Mouse (Mus musculus): ENCODE measurements at regions not wholly inside any gene's neighbourhood (a gene's known extent, or its start where the extent isn't known, plus 50 kb on each side); places are given as distances from the start of the nearest gene placed in this dataset.
"Not testable (repeated sequence)": the region's sequence is repeated elsewhere in the genome, so short reads cannot be mapped to it uniquely, and the experiment has no call there.

GRCm38 (mm10) chr12:21784403-21784802 lies 367.0 kb upstream of the Ywhaq start:
- peak; percentile 91 for ATAC-seq
- H3K27ac ChIP-seq; H3K9me3 ChIP-seq (replicated peaks); H3K4me1 ChIP-seq; H3K36me3 ChIP-seq; H3K27me3 ChIP-seq (replicated peaks): not testable (repeated sequence)
- peak overlapping the region; percentile 59 for H3K4me3 ChIP-seq
- H3K9ac ChIP-seq = peak overlapping the region; percentile 58
- WGBS (ENCODE audit: insufficient replicate concordance) = 4% methylated on average over 16 of the region's 39 CpGs
- H3K4me2 ChIP-seq = peak overlapping the region; percentile 67

- H3K36me3 ChIP-seq; H3K9me3 ChIP-seq (replicated peaks); H3K27ac ChIP-seq; H3K4me1 ChIP-seq; H3K27me3 ChIP-seq (replicated peaks): not testable (repeated sequence)
- H3K4me3 ChIP-seq = peak overlapping the region; percentile 56
- H3K9ac ChIP-seq = 0 out of 2 replicates have a peak overlapping the region, but pooled peaks have one; percentile 52
- WGBS (ENCODE audit: insufficient replicate concordance) = 3% methylated on average over 34 of the region's 45 CpGs
- peak overlapping the region; percentile 68 for H3K4me2 ChIP-seq
- ATAC-seq = peak; percentile 47; the same call in 1 of the 2 replicates
These were observed 361.3 kb upstream of the Ywhaq start for GRCm38 (mm10) chr12:21778717-21779116.

- not testable (repeated sequence) for ATAC-seq; H3K27me3 ChIP-seq (replicated peaks); H3K9me3 ChIP-seq (replicated peaks); H3K27ac ChIP-seq; H3K36me3 ChIP-seq; H3K4me1 ChIP-seq
- WGBS (ENCODE audit: insufficient replicate concordance) = 20% methylated on average over 36 of the region's 50 CpGs
- Histone ChIP-seq H3K4me3 (peak overlapping the region; percentile 56), H3K9ac (peak overlapping the region; percentile 52; the same call in 1 of the 2 replicates), H3K4me2 (peak overlapping the region; percentile 68)
These were observed 360.9 kb upstream of the Ywhaq start for GRCm38 (mm10) chr12:21778308-21778707.

- not testable (repeated sequence) for H3K36me3 ChIP-seq; H3K9ac ChIP-seq; H3K9me3 ChIP-seq (replicated peaks); H3K27ac ChIP-seq; ATAC-seq; H3K4me2 ChIP-seq; H3K4me1 ChIP-seq; H3K4me3 ChIP-seq; H3K27me3 ChIP-seq (replicated peaks)
- WGBS (ENCODE audit: insufficient replicate concordance) = 72% methylated on average over 2 of the region's 2 CpGs
These were observed 350.3 kb upstream of the Ywhaq start for GRCm38 (mm10) chr12:21767717-21768116.
